Mouse (Mus musculus) brain, embryonic 14.5 days (tissue): ENCODE data around the gene Tmem237. TPM values are rescaled to one million over a fixed set of nuclear protein-coding genes. Genes with fewer than 3 reads are reported as not detected.

Experiments used
- DNase-seq: peaks from one replicate; pipeline ENCODE4 v3.0.0-alpha.2; 2011; ENCODE audit warnings: low read depth
- CTCF ChIP-seq: fragments of 200-500 bp; IDR thresholded peaks from 2 replicates; pipeline ENCODE4 v1.5.1; 2012; ENCODE audit warnings: inconsistent platforms, mild to moderate bottlenecking, moderate library complexity, borderline replicate concordance; ENCODE audit not compliant: insufficient read depth, insufficient read length; ENCODE audit errors: extremely low read depth
- POLR2A ChIP-seq: fragments of 200-500 bp; IDR thresholded peaks from 2 replicates; pipeline ENCODE4 v1.6.1; 2012; ENCODE audit warnings: mild to moderate bottlenecking, inconsistent platforms, borderline replicate concordance; ENCODE audit not compliant: poor library complexity, insufficient read depth, insufficient read length, severe bottlenecking; ENCODE audit errors: extremely low read depth
- polyA plus RNA-seq: library from polyadenylated mRNA; depleted of rRNA; stranded (reverse); fragments of >200 nt; gene quantifications from 2 replicates; pipeline ENCODE4 v1.2.3, GENCODE M21; 2012; rRNA removed

The Tmem237 gene
- 30.8 and 34.0 TPM in 2 replicates for polyA plus RNA-seq

GRCm38 (mm10) chr1:59119720-59120457 is at the start of gene Tmem237:
Gene Tmem237, minus strand, starts transcription at chr1:59120408.
- TF ChIP-seq CTCF: no peak
- peak; percentile 50; the same call in 1 of the 2 replicates for TF ChIP-seq POLR2A
- DNase-seq: peak; percentile 97

DNA sequence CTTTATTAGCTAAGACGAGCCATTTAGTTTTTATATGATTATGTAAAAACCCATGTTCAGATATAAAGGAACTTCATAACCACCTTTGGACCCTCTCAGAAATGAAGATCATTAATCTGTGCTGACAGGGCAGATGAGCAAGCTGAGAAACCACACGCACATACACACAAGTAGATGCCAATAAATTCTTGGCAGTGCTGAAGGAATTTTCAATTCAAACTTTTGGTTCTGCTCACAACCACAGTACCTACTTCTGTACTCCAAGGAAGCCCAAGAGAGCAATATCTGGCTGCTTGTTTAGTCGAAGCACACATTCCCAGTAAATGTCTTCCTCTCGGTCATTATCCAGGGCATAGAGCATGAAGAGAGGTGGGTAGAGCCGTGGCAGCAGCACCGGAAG is 49.4 kb upstream of the Tmem237 start:
- TF ChIP-seq CTCF: no peak
- no peak for TF ChIP-seq POLR2A
- no peak for DNase-seq

DNA sequence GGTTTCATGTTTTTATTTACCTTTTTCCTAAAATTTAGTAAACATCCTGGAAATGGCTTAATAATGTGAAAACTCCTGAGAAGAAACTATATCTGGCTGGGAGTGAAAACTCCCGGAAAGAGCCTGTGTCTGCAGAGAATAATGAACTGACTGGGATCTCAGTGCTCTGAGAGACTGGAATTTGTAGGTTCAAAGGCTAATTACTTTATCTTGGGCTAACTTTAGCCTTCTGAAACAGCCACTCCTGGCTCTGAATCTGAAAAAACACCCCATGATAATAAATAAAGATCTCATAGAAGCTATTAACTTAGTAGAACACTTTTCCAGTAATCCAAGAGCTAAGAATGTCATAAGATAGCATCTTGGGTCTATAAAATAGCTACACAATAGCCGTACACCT is 48.3 kb upstream of the Tmem237 start:
- no peak for TF ChIP-seq CTCF
- TF ChIP-seq POLR2A: no peak
- DNase-seq: no peak

DNA sequence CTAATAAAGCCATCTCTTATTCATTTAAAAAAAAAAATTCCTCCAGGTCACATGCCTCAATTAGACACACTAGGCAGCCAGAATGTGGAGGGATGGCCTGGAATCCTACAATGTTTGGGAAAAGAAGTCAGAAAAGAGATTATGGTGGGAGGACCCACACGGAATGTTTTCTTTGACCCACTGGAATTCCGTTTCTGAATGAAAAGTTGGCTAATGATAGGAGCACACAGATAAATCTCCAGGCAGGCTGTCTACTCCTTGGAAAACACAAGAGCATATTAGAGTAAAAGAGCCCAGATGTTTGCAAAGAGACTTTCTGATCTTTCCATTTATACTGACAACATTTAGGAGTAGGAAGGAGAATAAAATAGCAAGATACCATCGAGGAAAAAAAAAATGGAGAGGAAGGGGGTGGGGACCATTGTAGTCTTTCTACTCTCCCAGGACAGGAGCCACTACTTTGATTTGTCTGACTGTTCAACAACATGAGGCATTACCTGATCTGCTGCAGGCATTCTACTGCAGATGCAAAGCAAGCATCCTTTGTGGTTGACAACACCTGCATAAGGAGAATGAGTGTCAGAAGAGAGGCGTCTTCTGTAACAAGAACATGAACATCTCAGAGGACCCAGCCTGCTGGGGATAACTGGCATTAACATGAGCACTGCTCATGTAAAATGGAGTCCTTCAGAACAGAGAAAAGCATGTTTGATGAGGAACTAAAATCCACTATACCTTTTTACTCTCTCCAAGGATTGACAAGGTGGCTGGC is 47.6 kb upstream of the Tmem237 start:
- no peak for TF ChIP-seq POLR2A
- TF ChIP-seq CTCF: no peak
- no peak for DNase-seq

DNA sequence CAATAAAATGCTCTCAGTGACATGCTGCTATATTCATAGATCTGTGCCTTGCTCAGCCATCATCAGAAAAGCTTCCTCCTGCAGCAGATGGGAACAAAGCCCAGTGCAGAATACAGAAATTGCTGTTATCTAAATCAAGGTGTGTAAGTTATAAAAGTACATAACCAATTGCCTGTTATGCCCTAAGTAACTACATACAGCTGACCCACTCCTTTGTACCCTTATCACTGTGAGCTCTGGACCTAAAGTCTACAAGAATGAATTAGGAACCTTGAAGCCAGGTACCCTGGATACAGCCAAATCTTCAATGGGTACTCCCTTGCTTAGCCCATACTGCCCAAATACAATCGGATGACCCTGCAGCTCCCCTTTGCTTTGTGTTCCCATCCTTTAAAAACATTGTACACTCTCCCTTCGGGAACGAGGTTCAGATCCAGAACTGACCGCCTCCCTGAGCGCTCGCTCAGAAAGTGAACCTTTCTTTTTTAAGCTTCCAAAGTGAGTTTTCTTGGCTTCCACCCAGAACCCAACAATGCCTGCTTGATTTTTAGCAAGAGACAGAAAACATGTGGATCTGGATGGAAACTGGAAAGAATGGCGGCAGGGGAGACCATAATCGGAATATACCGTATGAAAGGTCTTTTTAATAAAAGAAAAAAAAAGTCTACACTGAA is 46.2 kb upstream of the Tmem237 start:
- TF ChIP-seq POLR2A (no peak), CTCF (no peak)
- no peak for DNase-seq

GRCm38 (mm10) chr1:59163918-59164317 is 43.7 kb upstream of the Tmem237 start:
- TF ChIP-seq CTCF (no peak), POLR2A (no peak)

DNA sequence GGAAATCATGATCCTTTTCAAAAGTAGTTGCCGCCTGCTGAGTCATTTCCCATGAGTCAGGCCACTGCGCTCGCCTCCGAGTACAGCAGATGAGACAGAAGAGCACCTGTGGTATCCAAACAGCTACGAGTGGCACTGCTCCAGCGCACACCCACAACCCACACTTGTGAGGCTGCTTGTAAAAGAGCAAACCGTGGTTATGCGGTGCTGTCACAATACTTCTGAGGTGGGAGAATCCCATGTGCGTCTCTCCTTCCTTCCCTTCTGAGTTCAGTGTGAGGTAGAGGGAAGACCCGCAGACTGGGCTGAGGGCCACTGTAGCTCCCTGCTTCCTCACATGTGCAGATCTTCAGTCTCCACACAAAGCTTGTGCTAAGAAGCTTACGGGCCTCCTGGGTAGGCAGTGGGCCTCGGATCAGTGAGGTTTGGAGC is 42.8 kb upstream of the Tmem237 start, which contains the start of gene Mpp4:
Gene Mpp4 (minus strand): TSS at position 360 of the 432 bp plus-strand sequence.
- peak; percentile 26 for DNase-seq
- TF ChIP-seq POLR2A (no peak), CTCF (no peak)

More at GRCm38 (mm10) chr1:59163918-59164317, 43.7 kb upstream of the Tmem237 start:
- peak; percentile 31 for DNase-seq

GRCm38 (mm10) chr1:59162309-59163024 is 42.3 kb upstream of the Tmem237 start:
- peak; percentile 3 for DNase-seq
- no peak for TF ChIP-seq POLR2A

- TF ChIP-seq POLR2A: no peak
- no peak for DNase-seq
Observed at GRCm38 (mm10) chr1:59161396-59161795, 41.2 kb upstream of the Tmem237 start.

- no peak for TF ChIP-seq POLR2A
- no peak for DNase-seq
Observed at GRCm38 (mm10) chr1:59160871-59161270, 40.7 kb upstream of the Tmem237 start.

GRCm38 (mm10) chr1:59159136-59159535 is 38.9 kb upstream of the Tmem237 start:
- TF ChIP-seq CTCF: no peak
- TF ChIP-seq POLR2A: no peak
- no peak for DNase-seq

DNA sequence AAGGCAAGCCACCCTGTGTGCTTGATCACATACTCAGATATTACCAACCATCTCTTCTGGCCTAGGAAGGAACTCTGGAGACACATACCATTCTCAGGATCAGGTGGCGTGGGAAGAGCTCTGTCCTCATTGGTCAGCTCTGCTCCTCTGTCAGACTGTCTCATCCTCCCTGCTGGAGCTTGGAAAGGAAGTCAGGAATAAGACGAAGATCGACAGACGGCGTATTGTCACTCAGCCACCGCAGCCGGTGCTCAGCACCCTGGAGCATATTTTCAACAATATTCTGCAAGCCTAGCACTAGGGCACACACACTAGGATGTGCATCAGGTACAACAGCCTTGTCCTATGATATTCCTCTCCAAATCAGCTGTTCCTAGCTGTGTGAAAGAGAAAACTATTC is 38.3 kb upstream of the Tmem237 start:
- TF ChIP-seq POLR2A (no peak), CTCF (no peak)

GRCm38 (mm10) chr1:59157846-59158245 is 37.6 kb upstream of the Tmem237 start:
- DNase-seq: no peak
- no peak for TF ChIP-seq CTCF
- no peak for TF ChIP-seq POLR2A

More for the DNA sequence above, 38.3 kb upstream of the Tmem237 start:
- no peak for DNase-seq
